Mouse (Mus musculus) heart, adult 9 months (tissue): ENCODE data around the gene Aldh2.

ENCODE experiments used
- DNase-seq, 2 experiments: peaks; one replicate each; pipeline ENCODE4 v3.0.0; 2022; ENCODE audit warnings: low spot score in 2 of 2

Gene Aldh2

GRCm38 (mm10) chr5:121595758-121596157, 2.1 kb upstream of the Aldh2 start:
- DNase-seq: no peak

GRCm38 (mm10) chr5:121594714-121595313, 1.2 kb upstream of the Aldh2 start:
- no peak for DNase-seq

- no peak for DNase-seq
These were observed 712 bp downstream of the Aldh2 start for GRCm38 (mm10) chr5:121592816-121593407.

GRCm38 (mm10) chr5:121592064-121592815, 1.4 kb downstream of the Aldh2 start:
- peak in 1 of 2 experiments; percentile 32 for DNase-seq

GRCm38 (mm10) chr5:121591417-121592063, 2.1 kb downstream of the Aldh2 start:
- peak; percentile 35 to 58 for DNase-seq

GRCm38 (mm10) chr5:121589928-121590327, 3.7 kb downstream of the Aldh2 start:
- DNase-seq: no peak

GRCm38 (mm10) chr5:121586400-121587039, 7.1 kb downstream of the Aldh2 start:
- peak; percentile 83 to 85 for DNase-seq

- DNase-seq: no peak
These were observed 7.9 kb downstream of the Aldh2 start for GRCm38 (mm10) chr5:121585699-121586098.

GRCm38 (mm10) chr5:121585005-121585404, 8.6 kb downstream of the Aldh2 start:
- DNase-seq: no peak

GRCm38 (mm10) chr5:121583765-121584501, 9.7 kb downstream of the Aldh2 start:
- peak; percentile 97 to 98 for DNase-seq

GRCm38 (mm10) chr5:121581945-121582344, 11.7 kb downstream of the Aldh2 start:
- no peak for DNase-seq

- peak; percentile 41 to 48 for DNase-seq
These were observed 16.6 kb downstream of the Aldh2 start for GRCm38 (mm10) chr5:121576927-121577488.

GRCm38 (mm10) chr5:121575867-121576266, 17.8 kb downstream of the Aldh2 start:
- no peak for DNase-seq

GRCm38 (mm10) chr5:121574145-121574544, 19.5 kb downstream of the Aldh2 start:
- no peak for DNase-seq

- DNase-seq: no peak
These were observed 22.8 kb downstream of the Aldh2 start for GRCm38 (mm10) chr5:121570787-121571186.

GRCm38 (mm10) chr5:121569881-121570420, 23.7 kb downstream of the Aldh2 start:
- DNase-seq: no peak

- DNase-seq: no peak
These were observed 27.5 kb downstream of the Aldh2 start for GRCm38 (mm10) chr5:121566035-121566681.

- DNase-seq: peak; percentile 77 to 86
These were observed 29.1 kb downstream of the Aldh2 start for GRCm38 (mm10) chr5:121564468-121564895.

GRCm38 (mm10) chr5:121562436-121562835, 31.2 kb downstream of the Aldh2 start:
- DNase-seq: no peak

- no peak for DNase-seq
These were observed 44.4 kb downstream of the Aldh2 start for GRCm38 (mm10) chr5:121549196-121549595.
